Mouse (Mus musculus) hindbrain, postnatal 0 days (tissue): ENCODE measurements around the gene Foxp1. TPM values are rescaled to one million over a fixed set of nuclear protein-coding genes. Genes with fewer than 3 reads are reported as not detected.

ENCODE experiments used
- ATAC-seq: fragments of 200-750 bp; cut with Nextera tagmentation; 2 replicates; pipeline ENCODE4 v1.8.0; 2017; ENCODE audit warnings: mild to moderate bottlenecking, moderate TSS enrichment, moderate library complexity
- DNase-seq: peaks from one replicate; pipeline ENCODE4 v3.0.0-alpha.2; 2015; ENCODE audit warnings: low spot score
- H3K27ac ChIP-seq: fragments of 300-500 bp; sonication (generic); 2 replicates; pipeline ENCODE4 v1.5.1; 2014; ENCODE audit warnings: mild to moderate bottlenecking
- H3K27me3 ChIP-seq: fragments of 300-500 bp; sonication (generic); 2 replicates; pipeline ENCODE4 v1.6.1; 2014; ENCODE audit warnings: low read length, mixed read lengths; ENCODE audit not compliant: insufficient read depth
- H3K36me3 ChIP-seq: fragments of 300-500 bp; sonication (generic); 2 replicates; pipeline ENCODE4 v1.6.1; 2014; ENCODE audit warnings: low read length, mixed read lengths; ENCODE audit not compliant: insufficient read depth
- H3K4me1 ChIP-seq: fragments of 300-500 bp; sonication (generic); 2 replicates; pipeline ENCODE4 v1.6.1; 2014; ENCODE audit warnings: antibody characterized with exemption, low read length, mixed read lengths; ENCODE audit not compliant: insufficient read depth
- H3K4me2 ChIP-seq: fragments of 300-500 bp; sonication (generic); 2 replicates; pipeline ENCODE4 v1.6.1; 2014; ENCODE audit warnings: low read depth, mild to moderate bottlenecking, low read length, moderate library complexity, mixed read lengths
- H3K4me3 ChIP-seq: fragments of 300-500 bp; sonication (generic); 2 replicates; pipeline ENCODE4 v1.5.1; 2014; ENCODE audit warnings: low read length
- H3K9ac ChIP-seq: fragments of 300-500 bp; sonication (generic); replicated peaks from 2 replicates; pipeline ENCODE4 v1.6.1; 2014; ENCODE audit warnings: mild to moderate bottlenecking, low read length, moderate library complexity, mixed read lengths
- H3K9me3 ChIP-seq: fragments of 300-500 bp; sonication (generic); 2 replicates; pipeline ENCODE4 v1.6.1; 2016; ENCODE audit warnings: low read length, mixed read lengths
- CTCF ChIP-seq: IDR thresholded peaks from 2 replicates; pipeline ENCODE4 v1.5.1; 2016; ENCODE audit warnings: antibody characterized with exemption, control low read depth, low read depth
- whole genome bisulfite sequencing: fragments of 180-500 bp; shearing (Covaris S2); extraction: QIAGEN DNeasy Blood & Tissue Kit; methylation state at CpG from one replicate; pipeline ENCODE4 v1.1.7; 2014; 5-methylcytosine and 5-hydroxymethylcytosine counted together
- polyA plus RNA-seq: library from polyadenylated mRNA; unstranded; fragments of >200 nt; fragmentation: Nextera tagmentation; extraction: Ambion mirVana; gene quantifications from 2 replicates; pipeline ENCODE4 v1.2.1, GENCODE M21; 2015
- total RNA-seq: library from RNA; depleted of rRNA; stranded (reverse); fragments of >200 nt; gene quantifications from 2 replicates; pipeline ENCODE4 v1.2.3, GENCODE M21; 2014

Gene Foxp1
- total and polyA plus RNA-seq, 2 experiments from 2014 or later: 53.6 to 54.8 TPM

DNA sequence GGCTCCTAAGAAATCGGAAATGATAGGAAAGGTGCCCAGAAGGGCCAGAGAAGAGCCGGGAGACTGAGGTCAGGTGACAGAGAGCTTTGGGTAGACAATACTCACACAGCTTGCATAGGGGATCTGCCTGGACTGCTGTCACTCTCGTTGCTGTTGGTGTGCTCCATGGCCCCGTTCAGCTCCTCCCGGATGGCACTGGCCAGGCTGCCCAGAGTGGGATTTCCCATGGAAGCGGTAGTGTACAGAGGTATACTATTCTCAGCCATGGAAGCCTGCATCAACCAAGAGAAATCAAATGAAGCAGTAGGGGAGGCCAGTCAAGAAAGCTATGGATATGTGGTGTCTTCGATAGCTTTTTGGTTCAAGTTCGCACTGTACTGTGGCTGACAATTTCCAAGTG is 587.4 kb downstream of the Foxp1 start:
- no peak overlapping the region for H3K4me2 ChIP-seq
- no peak overlapping the region for H3K4me3 ChIP-seq
- no peaks in the 10 kb centered on the region for H3K4me1 ChIP-seq
- no peaks in the 10 kb centered on the region; the same call in 1 of the 2 replicates for H3K27me3 ChIP-seq
- ATAC-seq (no peak), DNase-seq (no peak)
- no peak for TF ChIP-seq CTCF
- no peak overlapping the region for H3K9ac ChIP-seq
- 95% methylated on average over 8 of the region's 8 CpGs for WGBS
- no peak overlapping the region for H3K27ac ChIP-seq
- no peaks in the 10 kb centered on the region for H3K9me3 ChIP-seq
- peaks cover 4% of the 10 kb centered on the region; the same call in 1 of the 2 replicates for H3K36me3 ChIP-seq

DNA sequence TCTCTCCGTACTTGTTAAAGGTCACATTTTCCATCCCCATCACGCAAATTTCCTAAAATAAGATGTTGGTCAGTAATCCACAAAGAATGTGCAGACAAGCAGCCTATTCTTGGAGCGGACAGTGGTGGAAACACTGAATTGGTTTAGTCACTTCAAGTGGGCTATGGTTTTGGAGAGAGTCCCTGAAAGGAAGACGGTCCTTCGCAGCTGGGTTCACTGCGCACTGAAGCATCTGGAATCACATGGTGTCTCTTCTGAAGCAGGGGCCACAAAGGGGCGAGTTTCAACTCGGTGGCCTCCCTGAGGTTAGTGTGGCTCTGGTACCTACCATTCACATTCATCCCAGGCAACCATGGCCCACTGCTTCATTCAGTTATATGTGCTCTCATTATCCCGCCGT is 588.1 kb downstream of the Foxp1 start:
- ATAC-seq (no peak), DNase-seq (no peak)
- no peak overlapping the region for H3K4me2 ChIP-seq
- TF ChIP-seq CTCF: no peak
- H3K9ac ChIP-seq: no peak overlapping the region
- peaks cover 4% of the 10 kb centered on the region; the same call in 1 of the 2 replicates for H3K36me3 ChIP-seq
- H3K27me3 ChIP-seq: no peaks in the 10 kb centered on the region; the same call in 1 of the 2 replicates
- H3K4me3 ChIP-seq: no peak overlapping the region
- no peaks in the 10 kb centered on the region for H3K9me3 ChIP-seq
- no peak overlapping the region for H3K27ac ChIP-seq
- 93% methylated on average over 10 of the region's 10 CpGs for WGBS
- no peaks in the 10 kb centered on the region for H3K4me1 ChIP-seq

DNA sequence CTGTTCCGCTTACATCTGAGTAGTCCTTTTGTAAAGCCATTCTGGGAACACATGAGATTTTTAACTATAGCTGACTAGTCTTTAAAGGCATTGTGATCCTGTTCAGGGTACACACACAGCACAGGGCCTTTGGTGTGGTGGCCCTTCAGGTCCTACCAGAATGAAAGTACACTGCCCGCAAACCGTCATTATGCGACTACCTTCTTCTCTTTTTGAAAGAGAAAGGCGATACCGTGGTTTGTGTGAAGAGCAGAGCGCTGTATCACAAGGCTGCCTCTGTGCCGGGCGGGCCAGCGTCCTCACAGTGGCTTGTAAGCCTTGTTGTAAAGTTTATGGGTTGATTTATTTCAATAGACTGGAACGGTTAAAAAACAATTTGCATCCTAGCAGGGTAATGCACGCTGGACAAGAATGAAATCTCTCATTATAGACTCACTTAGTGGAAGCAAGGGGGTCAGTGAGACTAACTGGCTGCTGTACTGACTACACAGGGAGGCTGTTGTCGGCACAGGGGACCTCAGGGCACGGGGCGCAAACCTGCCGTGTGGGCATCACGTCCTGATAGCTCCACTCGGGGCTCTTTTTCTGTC is 589.3 kb downstream of the Foxp1 start:
- H3K4me1 ChIP-seq: no peaks in the 10 kb centered on the region
- no peak for TF ChIP-seq CTCF
- H3K4me3 ChIP-seq: no peak overlapping the region
- no peak for ATAC-seq
- H3K36me3 ChIP-seq: peaks cover 4% of the 10 kb centered on the region; the same call in 1 of the 2 replicates
- DNase-seq: no peak
- H3K9ac ChIP-seq: no peak overlapping the region
- H3K27ac ChIP-seq: no peak overlapping the region
- WGBS: 66% methylated on average over 18 of the region's 18 CpGs
- H3K9me3 ChIP-seq: no peaks in the 10 kb centered on the region
- H3K27me3 ChIP-seq: no peaks in the 10 kb centered on the region; the same call in 1 of the 2 replicates
- H3K4me2 ChIP-seq: no peak overlapping the region

DNA sequence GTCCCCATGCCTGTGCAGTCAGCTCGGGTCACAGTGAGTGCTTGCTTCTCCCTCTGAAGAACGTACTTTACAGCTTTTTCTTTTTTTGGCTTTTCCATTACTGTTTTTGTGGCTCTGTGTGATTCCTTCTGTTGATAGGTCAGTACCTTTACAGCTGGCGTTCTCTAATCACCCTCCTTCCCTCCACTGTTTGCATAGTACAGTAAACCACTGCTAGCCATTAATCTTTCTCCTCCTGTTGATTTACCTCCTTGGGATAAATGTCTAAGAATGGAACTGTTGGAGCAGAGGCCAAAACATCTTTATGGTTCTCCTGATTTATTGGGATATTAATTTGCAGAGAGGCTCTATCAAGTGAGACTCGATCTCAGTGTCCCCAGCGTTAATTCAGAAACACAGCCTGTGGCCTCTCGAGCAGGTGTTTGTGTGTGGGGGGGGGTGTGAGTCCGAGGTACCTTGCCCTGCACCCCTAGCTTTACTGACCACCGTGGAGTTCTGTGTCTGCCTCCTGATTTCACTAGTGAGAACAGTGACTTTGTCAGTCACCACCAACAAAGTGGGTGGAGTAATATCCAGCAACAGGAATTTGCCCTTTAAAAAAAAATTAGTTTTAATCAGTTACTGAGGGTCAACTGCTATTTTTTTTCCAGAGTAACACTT is 590.5 kb downstream of the Foxp1 start:
- H3K4me1 ChIP-seq: no peaks in the 10 kb centered on the region
- DNase-seq (no peak), ATAC-seq (no peak)
- no peaks in the 10 kb centered on the region for H3K9me3 ChIP-seq
- no peak overlapping the region for H3K4me3 ChIP-seq
- no peak overlapping the region for H3K27ac ChIP-seq
- peaks cover 4% of the 10 kb centered on the region; the same call in 1 of the 2 replicates for H3K36me3 ChIP-seq
- H3K4me2 ChIP-seq: no peak overlapping the region
- H3K27me3 ChIP-seq: no peaks in the 10 kb centered on the region; the same call in 1 of the 2 replicates
- no peak overlapping the region for H3K9ac ChIP-seq
- 79% methylated on average over 8 of the region's 8 CpGs for WGBS
- no peak for TF ChIP-seq CTCF

DNA sequence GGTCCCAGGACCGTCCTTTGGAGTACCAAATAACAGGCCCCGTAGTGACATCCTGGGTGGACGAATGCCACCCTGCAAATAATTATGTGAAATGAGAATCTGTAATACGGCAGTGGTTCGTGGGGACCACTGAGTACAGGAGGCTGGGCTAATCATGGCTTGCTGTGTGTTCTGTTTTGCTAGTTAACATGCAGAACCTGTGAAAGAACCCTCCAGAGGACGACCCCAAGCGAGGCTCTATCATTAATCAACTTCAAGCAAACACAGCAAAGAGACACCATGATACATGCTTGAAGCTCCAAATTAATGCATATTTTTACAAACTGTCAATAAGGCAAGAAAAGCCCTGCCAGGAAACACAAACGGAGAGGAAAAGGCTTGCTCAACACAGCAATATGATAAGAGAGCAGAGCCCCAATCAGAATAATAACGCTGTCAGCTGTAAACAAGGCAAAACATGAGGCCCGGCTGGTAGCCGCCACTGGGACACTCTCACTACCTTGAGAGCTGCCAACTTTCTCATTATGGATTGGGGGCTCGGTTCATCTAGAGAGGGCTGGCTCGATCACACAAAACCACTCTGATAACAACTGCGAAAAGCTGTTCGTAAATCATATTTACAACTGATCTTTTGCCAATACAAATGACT is 591.7 kb downstream of the Foxp1 start:
- Histone ChIP-seq H3K9me3 (no peaks in the 10 kb centered on the region), H3K4me1 (no peaks in the 10 kb centered on the region), H3K4me2 (no peak overlapping the region), H3K36me3 (peaks cover 4% of the 10 kb centered on the region; the same call in 1 of the 2 replicates), H3K4me3 (no peak overlapping the region), H3K27ac (no peak overlapping the region), H3K9ac (no peak overlapping the region), H3K27me3 (no peaks in the 10 kb centered on the region; the same call in 1 of the 2 replicates)
- no peak for TF ChIP-seq CTCF
- ATAC-seq (no peak), DNase-seq (peak; percentile 20)
- WGBS: 37% methylated on average over 15 of the region's 15 CpGs

DNA sequence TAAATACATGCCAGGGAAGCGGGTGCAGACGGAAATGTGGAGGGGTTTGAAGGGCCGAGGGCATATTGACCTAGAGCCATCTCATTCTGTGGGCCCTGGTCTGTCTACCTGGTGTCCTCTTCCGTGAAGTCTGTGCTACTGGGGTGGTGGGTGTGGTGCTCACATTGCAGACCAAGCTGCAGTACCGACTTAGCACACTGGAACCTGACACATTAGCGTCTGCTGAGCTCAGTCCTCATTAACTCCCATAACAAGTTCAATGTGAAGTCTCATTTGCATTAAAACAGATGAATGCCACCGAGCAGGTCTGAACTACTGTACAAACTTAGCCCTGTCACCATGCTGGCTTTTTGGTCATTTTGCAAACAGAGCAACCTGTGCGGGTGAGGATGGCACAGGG is 594.2 kb downstream of the Foxp1 start:
- no peak for TF ChIP-seq CTCF
- Histone ChIP-seq H3K27me3 (no peaks in the 10 kb centered on the region), H3K27ac (no peak overlapping the region), H3K4me1 (no peaks in the 10 kb centered on the region), H3K9me3 (no peaks in the 10 kb centered on the region), H3K4me3 (no peak overlapping the region), H3K9ac (no peak overlapping the region), H3K36me3 (no peaks in the 10 kb centered on the region), H3K4me2 (no peak overlapping the region)
- DNase-seq (no peak), ATAC-seq (no peak)
- 59% methylated on average over 8 of the region's 8 CpGs for WGBS
